Mouse (Mus musculus) forebrain, postnatal 0 days (tissue): Measurements from ENCODE around the gene Olfr178. TPM values are rescaled to one million over a fixed set of nuclear protein-coding genes. Genes with fewer than 3 reads are reported as not detected.

Experiments used
- ATAC-seq: fragments of 200-750 bp; cut with Nextera tagmentation; 2 replicates; pipeline ENCODE4 v1.8.0; 2017; ENCODE audit warnings: mild to moderate bottlenecking, moderate library complexity
- DNase-seq: peaks from one replicate; pipeline ENCODE4 v3.0.0-alpha.2; 2015
- H3K27ac ChIP-seq: fragments of 300-500 bp; sonication (generic); 2 replicates; pipeline ENCODE4 v1.5.1; 2014; ENCODE audit warnings: low read depth, mild to moderate bottlenecking, antibody characterized with exemption, low read length, moderate library complexity, mixed read lengths
- H3K27me3 ChIP-seq: fragments of 300-500 bp; sonication (generic); 2 replicates; pipeline ENCODE4 v1.6.1; 2014; ENCODE audit warnings: mild to moderate bottlenecking, low read length, mixed read lengths; ENCODE audit not compliant: insufficient read depth
- H3K36me3 ChIP-seq: fragments of 300-500 bp; sonication (generic); 2 replicates; pipeline ENCODE4 v1.6.1; 2014; ENCODE audit warnings: mild to moderate bottlenecking, moderate library complexity; ENCODE audit not compliant: insufficient read depth
- H3K4me1 ChIP-seq: fragments of 300-500 bp; sonication (generic); 2 replicates; pipeline ENCODE4 v1.6.1; 2014; ENCODE audit warnings: antibody characterized with exemption; ENCODE audit not compliant: insufficient read depth
- H3K4me2 ChIP-seq: fragments of 300-500 bp; sonication (generic); 2 replicates; pipeline ENCODE4 v1.6.1; 2014; ENCODE audit warnings: low read depth, mild to moderate bottlenecking, moderate library complexity
- H3K4me3 ChIP-seq: fragments of 300-500 bp; sonication (generic); 2 replicates; pipeline ENCODE4 v1.5.1; 2014; ENCODE audit warnings: low read depth, low read length, mixed read lengths
- H3K9ac ChIP-seq: fragments of 300-500 bp; sonication (generic); 2 replicates; pipeline ENCODE4 v1.6.1; 2014; ENCODE audit warnings: mild to moderate bottlenecking
- H3K9me3 ChIP-seq: fragments of 300-500 bp; sonication (generic); 2 replicates; pipeline ENCODE4 v1.6.1; 2016; ENCODE audit warnings: low read length
- CTCF ChIP-seq: sonication (generic); IDR thresholded peaks from 2 replicates; pipeline ENCODE4 v1.5.1; 2016; ENCODE audit warnings: antibody characterized with exemption, control low read depth, low read depth
- WGBS: fragments of 180-500 bp; shearing (Covaris S2); extraction: QIAGEN DNeasy Blood & Tissue Kit; methylation state at CpG from one replicate; pipeline ENCODE4 v1.1.7; 2014; 5-methylcytosine and 5-hydroxymethylcytosine counted together
- polyA plus RNA-seq: library from polyadenylated mRNA; unstranded; fragments of >200 nt; fragmentation: Nextera tagmentation; extraction: Ambion mirVana; gene quantifications from 2 replicates; pipeline ENCODE4 v1.2.1, GENCODE M21; 2015
- total RNA-seq: library from RNA; depleted of rRNA; stranded (reverse); fragments of >200 nt; gene quantifications from 2 replicates; pipeline ENCODE4 v1.2.3, GENCODE M21; 2014; rRNA removed

Gene Olfr178
- total RNA-seq = not detected in 2 replicates
- not detected in 2 replicates for polyA plus RNA-seq

DNA sequence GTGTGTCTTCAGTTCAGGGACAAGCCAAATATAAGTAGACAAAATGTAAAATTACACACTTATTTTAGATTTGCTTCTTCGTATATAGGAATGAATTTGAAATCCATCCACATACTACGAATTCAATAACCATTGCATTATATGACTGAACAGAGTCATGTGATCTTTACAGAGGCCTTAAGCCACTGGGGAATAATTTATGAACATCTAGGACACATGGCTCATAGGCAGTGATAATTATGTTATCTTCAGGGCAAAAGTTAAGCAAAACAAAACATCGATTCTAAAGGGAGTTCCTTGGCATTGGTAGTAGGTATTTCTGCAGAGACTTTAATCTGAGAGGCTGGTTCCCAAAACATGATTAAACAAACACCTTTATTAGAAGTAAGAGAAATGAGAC, at the start of gene Olfr178:
Gene Olfr178, minus strand, starts transcription at position 101 of the 400 bp plus-strand sequence.
- 88% methylated on average over 3 of the region's 3 CpGs for WGBS
- ATAC-seq = no peak
- no peaks in the 10 kb centered on the region for H3K9me3 ChIP-seq
- TF ChIP-seq CTCF = no peak
- H3K4me3 ChIP-seq = no peak within 1 kb of the TSS
- no peak within 1 kb of the TSS for H3K4me2 ChIP-seq
- DNase-seq = no peak
- no peaks in the 10 kb centered on the region for H3K4me1 ChIP-seq
- no peak within 1 kb of the TSS for H3K27ac ChIP-seq
- no peaks in the 10 kb centered on the region for H3K36me3 ChIP-seq
- H3K27me3 ChIP-seq = no peaks in the 10 kb centered on the region
- no peak within 1 kb of the TSS for H3K9ac ChIP-seq

DNA sequence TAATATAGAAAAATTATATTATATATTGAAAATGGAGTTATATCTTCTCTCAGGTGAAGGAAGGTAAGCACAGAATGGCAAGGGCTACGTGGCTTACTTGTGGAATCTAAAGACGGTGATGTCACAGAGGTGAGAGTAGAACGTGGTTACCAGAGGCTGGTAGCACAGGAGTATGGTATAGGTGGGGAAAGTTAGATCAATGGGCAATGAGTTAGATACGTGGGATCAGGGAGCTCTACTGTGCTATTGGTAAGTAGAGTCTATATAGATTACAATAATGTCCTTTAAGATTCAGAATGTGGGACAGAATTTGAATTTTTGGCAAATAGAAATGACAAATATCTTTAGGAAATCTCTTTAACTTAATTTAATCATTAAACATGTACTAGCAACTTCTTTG, 37.4 kb upstream of the Olfr178 start, which contains the start of gene Olfr180:
Gene Olfr180, minus strand, starts transcription at position 101 of the 400 bp plus-strand sequence.
- WGBS = 79% methylated on average over 4 of the region's 4 CpGs
- H3K27me3 ChIP-seq = no peaks in the 10 kb centered on the region
- no peak within 1 kb of the TSS for H3K4me2 ChIP-seq
- DNase-seq (no peak), ATAC-seq (no peak)
- no peaks in the 10 kb centered on the region for H3K36me3 ChIP-seq
- H3K4me3 ChIP-seq = no peak within 1 kb of the TSS
- H3K9ac ChIP-seq = no peak within 1 kb of the TSS
- no peaks in the 10 kb centered on the region for H3K4me1 ChIP-seq
- no peaks in the 10 kb centered on the region for H3K9me3 ChIP-seq
- TF ChIP-seq CTCF = no peak
- no peak within 1 kb of the TSS for H3K27ac ChIP-seq

DNA sequence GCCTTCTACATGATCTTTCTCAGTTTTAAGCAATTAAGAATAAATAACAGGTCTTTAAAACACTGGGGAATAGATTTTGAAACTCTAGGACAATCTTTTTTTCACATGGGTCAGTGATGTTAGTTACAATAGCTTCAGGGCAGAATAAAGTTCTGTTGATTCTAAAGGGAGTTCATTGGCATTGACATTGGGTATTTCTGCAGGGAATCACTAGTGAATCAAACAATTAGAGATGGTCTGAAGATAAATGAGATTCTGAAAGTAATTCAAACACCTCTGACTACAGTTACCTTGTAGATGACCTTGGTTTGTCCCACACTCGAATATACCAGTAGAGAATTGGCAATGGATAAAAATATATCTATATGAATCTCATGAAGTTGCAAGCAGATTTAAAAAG, 36.8 kb upstream of the Olfr178 start, which contains the start of gene Olfr181:
Gene Olfr181, minus strand, starts transcription at position 101 of the 400 bp plus-strand sequence.
- no peaks in the 10 kb centered on the region for H3K27me3 ChIP-seq
- no peaks in the 10 kb centered on the region for H3K4me1 ChIP-seq
- WGBS = 65% methylated on average over 1 of the region's 1 CpGs
- TF ChIP-seq CTCF = no peak
- no peak within 1 kb of the TSS for H3K4me3 ChIP-seq
- ATAC-seq = no peak
- no peaks in the 10 kb centered on the region for H3K36me3 ChIP-seq
- no peak for DNase-seq
- no peak within 1 kb of the TSS for H3K4me2 ChIP-seq
- no peak within 1 kb of the TSS for H3K27ac ChIP-seq
- no peaks in the 10 kb centered on the region for H3K9me3 ChIP-seq
- H3K9ac ChIP-seq = no peak within 1 kb of the TSS

DNA sequence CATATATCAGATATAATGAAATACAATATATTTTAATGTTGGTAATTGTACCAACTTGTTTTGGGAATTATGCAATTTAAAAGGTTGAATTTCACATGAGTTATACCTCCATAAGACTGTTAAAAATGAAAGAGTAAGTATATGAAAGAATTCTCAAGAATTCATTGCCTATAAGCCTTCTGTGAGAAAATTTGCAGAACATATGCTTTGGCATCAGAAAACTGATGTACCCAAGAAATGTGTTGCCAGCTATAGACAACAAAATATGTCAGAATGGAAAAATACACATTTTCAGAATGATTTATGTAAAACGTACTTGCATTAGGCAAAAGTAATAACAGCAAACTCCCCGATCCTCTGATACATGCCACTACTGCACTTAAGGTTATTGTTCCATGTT, 7.4 kb downstream of the Olfr178 start:
- Histone ChIP-seq H3K4me3 (no peak overlapping the region), H3K9ac (no peak overlapping the region), H3K27ac (no peak overlapping the region), H3K4me2 (no peak overlapping the region), H3K36me3 (no peaks in the 10 kb centered on the region), H3K4me1 (no peaks in the 10 kb centered on the region), H3K9me3 (no peaks in the 10 kb centered on the region), H3K27me3 (no peaks in the 10 kb centered on the region)
- peak; percentile 20 for DNase-seq
- 78% methylated on average over 2 of the region's 2 CpGs for WGBS
- no peak for TF ChIP-seq CTCF
- no peak for ATAC-seq

DNA sequence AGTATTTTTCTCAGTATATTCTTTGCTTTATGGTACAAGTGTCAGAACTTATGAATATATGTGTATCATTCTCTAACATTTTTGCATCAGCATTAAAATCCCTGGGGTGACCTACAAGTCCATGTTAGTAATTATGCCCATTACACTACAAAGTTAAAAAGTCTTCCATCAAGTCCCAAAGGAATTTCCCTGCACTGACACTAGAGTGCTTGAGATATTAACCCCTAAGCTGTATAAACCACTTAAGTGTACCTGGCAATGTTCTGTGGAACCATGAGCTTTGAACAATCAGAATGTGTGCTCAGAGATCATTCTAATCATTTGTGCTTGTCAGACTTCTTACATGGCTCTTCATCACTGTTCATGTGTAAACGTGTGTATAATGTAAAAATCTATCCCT, 17.2 kb downstream of the Olfr178 start, which contains the start of gene Olfr177:
Gene Olfr177, minus strand, starts transcription at position 101 of the 400 bp plus-strand sequence.
- 63% methylated on average over 1 of the region's 1 CpGs for WGBS
- ATAC-seq (no peak), DNase-seq (no peak)
- Histone ChIP-seq H3K36me3 (no peaks in the 10 kb centered on the region), H3K27me3 (no peaks in the 10 kb centered on the region), H3K4me1 (no peaks in the 10 kb centered on the region), H3K4me3 (no peak within 1 kb of the TSS), H3K4me2 (no peak within 1 kb of the TSS), H3K9ac (no peak within 1 kb of the TSS), H3K27ac (no peak within 1 kb of the TSS), H3K9me3 (no peaks in the 10 kb centered on the region)
- no peak for TF ChIP-seq CTCF

DNA sequence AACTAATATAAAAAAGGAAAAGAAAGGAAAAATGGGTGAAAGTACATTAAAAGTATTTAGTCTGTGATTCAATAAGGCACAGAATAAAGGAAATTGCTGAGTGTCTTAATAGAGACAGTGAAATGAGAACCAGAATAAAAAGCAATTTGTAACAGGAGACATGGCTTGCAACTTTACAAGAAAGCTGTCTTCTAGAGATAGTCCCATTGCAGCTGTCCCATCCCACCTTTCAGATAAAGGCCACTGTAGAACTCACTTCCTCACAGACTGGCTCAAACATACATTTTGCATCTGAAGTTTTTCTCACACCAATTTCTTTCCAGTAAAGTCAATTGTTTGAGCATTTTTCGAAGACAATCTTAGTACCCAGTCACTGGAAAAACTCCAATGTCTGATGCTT, 30.4 kb downstream of the Olfr178 start:
- WGBS = 66% methylated on average over 1 of the region's 1 CpGs
- TF ChIP-seq CTCF = no peak
- Histone ChIP-seq H3K36me3 (no peaks in the 10 kb centered on the region), H3K27me3 (no peaks in the 10 kb centered on the region), H3K9ac (no peak overlapping the region), H3K9me3 (no peaks in the 10 kb centered on the region), H3K4me1 (no peaks in the 10 kb centered on the region), H3K27ac (no peak overlapping the region), H3K4me3 (no peak overlapping the region), H3K4me2 (no peak overlapping the region)
- DNase-seq = no peak
- ATAC-seq = no peak

DNA sequence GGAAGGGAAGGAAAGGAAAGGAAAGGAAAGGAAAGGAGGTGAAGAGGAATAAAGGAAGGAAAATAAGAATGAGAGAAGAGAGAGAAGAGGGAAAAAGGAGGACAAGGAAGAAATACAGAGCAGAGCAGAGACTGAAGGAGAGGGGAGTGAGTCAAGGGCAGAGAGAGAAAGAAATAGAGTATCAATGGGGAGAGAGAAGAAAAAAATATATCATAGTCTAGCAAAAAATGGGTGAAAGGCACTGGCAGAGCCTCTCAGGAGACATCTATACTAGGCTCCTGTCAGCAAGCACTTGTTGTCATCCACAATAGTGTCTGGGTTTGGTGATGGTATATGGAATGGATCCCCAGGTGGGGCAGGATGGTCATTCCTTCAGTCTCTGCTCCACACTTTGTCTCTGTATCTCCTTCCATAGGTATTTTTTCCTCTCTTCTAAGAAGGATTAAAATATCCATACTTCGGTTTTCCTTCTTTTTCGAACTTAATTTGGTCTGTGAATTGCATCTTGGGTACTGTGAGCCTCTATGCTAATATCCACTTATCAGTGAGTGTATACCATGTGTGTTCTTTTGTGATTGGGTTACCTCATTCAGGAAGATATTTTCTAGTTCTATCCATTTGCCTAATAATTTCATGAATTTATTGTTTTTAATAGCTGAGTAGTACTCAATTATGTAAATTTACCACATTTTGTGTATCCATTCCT, 31.7 kb downstream of the Olfr178 start:
- Histone ChIP-seq H3K4me2 (no peak overlapping the region), H3K9me3 (no peaks in the 10 kb centered on the region), H3K27me3 (no peaks in the 10 kb centered on the region), H3K4me1 (no peaks in the 10 kb centered on the region), H3K9ac (no peak overlapping the region), H3K36me3 (no peaks in the 10 kb centered on the region), H3K27ac (no peak overlapping the region), H3K4me3 (no peak overlapping the region)
- ATAC-seq = no peak
- no peak for TF ChIP-seq CTCF
- DNase-seq = no peak
- WGBS = 92% methylated on average over 2 of the region's 2 CpGs

Other genes with a start within 250 kb of the Olfr178 start
- gene Cpox, start 221.8 kb downstream of the Olfr178 start, total RNA-seq = 12.9 and 22.4 TPM in 2 replicates
- 5.9 and 10.0 TPM in 2 replicates for gene Cpox, start 221.8 kb downstream of the Olfr178 start, polyA plus RNA-seq
- 0.14 TPM in 1 of 2 replicates, not detected in the other for gene Gpr15, start 173.0 kb downstream of the Olfr178 start, total RNA-seq
- gene Gpr15, start 173.0 kb downstream of the Olfr178 start, polyA plus RNA-seq = not detected in 2 replicates
- gene Cldnd1, start 164.2 kb downstream of the Olfr178 start, total RNA-seq = 42.9 and 54.8 TPM in 2 replicates
- gene Cldnd1, start 164.2 kb downstream of the Olfr178 start, polyA plus RNA-seq = 117 and 129 TPM in 2 replicates
- not detected in 2 replicates for gene Olfr172, start 128.9 kb downstream of the Olfr178 start, total RNA-seq
- gene Olfr172, start 128.9 kb downstream of the Olfr178 start, polyA plus RNA-seq = not detected in 2 replicates
- not detected in 2 replicates for gene Olfr173, start 91.8 kb downstream of the Olfr178 start, total RNA-seq
- not detected in 2 replicates for gene Olfr173, start 91.8 kb downstream of the Olfr178 start, polyA plus RNA-seq
- gene Olfr175-ps1, start 65.3 kb downstream of the Olfr178 start, total RNA-seq = not detected in 2 replicates
- gene Olfr175-ps1, start 65.3 kb downstream of the Olfr178 start, polyA plus RNA-seq = not detected in 2 replicates
- not detected in 2 replicates for gene Olfr177, start 17.3 kb downstream of the Olfr178 start, total RNA-seq
- gene Olfr177, start 17.3 kb downstream of the Olfr178 start, polyA plus RNA-seq = not detected in 2 replicates
- gene Olfr181, start 36.7 kb upstream of the Olfr178 start, total RNA-seq = not detected in 2 replicates
- gene Olfr181, start 36.7 kb upstream of the Olfr178 start, polyA plus RNA-seq = not detected in 2 replicates
- not detected in 2 replicates for gene Olfr180, start 37.3 kb upstream of the Olfr178 start, total RNA-seq
- gene Olfr180, start 37.3 kb upstream of the Olfr178 start, polyA plus RNA-seq = not detected in 2 replicates
- gene Olfr183, start 103.3 kb upstream of the Olfr178 start, total RNA-seq = not detected in 2 replicates
- gene Olfr183, start 103.3 kb upstream of the Olfr178 start, polyA plus RNA-seq = not detected in 2 replicates
- not detected in 2 replicates for gene Olfr186, start 138.2 kb upstream of the Olfr178 start, total RNA-seq
- not detected in 2 replicates for gene Olfr186, start 138.2 kb upstream of the Olfr178 start, polyA plus RNA-seq
- gene Olfr187, start 147.7 kb upstream of the Olfr178 start, total RNA-seq = not detected in 2 replicates
- not detected in 2 replicates for gene Olfr187, start 147.7 kb upstream of the Olfr178 start, polyA plus RNA-seq
- gene Olfr190, start 185.9 kb upstream of the Olfr178 start, total RNA-seq = not detected in 2 replicates
- gene Olfr190, start 185.9 kb upstream of the Olfr178 start, polyA plus RNA-seq = not detected in 2 replicates
- gene Olfr191, start 197.8 kb upstream of the Olfr178 start, total RNA-seq = not detected in 2 replicates
- not detected in 2 replicates for gene Olfr191, start 197.8 kb upstream of the Olfr178 start, polyA plus RNA-seq
- not detected in 2 replicates for gene Olfr193, start 219.8 kb upstream of the Olfr178 start, total RNA-seq
- gene Olfr193, start 219.8 kb upstream of the Olfr178 start, polyA plus RNA-seq = not detected in 2 replicates
- gene Olfr194, start 229.0 kb upstream of the Olfr178 start, total RNA-seq = not detected in 2 replicates
- gene Olfr194, start 229.0 kb upstream of the Olfr178 start, polyA plus RNA-seq = not detected in 2 replicates